Comparison of ENCODE assay signal across 8 mouse cellular contexts in the genomic region with DNA sequence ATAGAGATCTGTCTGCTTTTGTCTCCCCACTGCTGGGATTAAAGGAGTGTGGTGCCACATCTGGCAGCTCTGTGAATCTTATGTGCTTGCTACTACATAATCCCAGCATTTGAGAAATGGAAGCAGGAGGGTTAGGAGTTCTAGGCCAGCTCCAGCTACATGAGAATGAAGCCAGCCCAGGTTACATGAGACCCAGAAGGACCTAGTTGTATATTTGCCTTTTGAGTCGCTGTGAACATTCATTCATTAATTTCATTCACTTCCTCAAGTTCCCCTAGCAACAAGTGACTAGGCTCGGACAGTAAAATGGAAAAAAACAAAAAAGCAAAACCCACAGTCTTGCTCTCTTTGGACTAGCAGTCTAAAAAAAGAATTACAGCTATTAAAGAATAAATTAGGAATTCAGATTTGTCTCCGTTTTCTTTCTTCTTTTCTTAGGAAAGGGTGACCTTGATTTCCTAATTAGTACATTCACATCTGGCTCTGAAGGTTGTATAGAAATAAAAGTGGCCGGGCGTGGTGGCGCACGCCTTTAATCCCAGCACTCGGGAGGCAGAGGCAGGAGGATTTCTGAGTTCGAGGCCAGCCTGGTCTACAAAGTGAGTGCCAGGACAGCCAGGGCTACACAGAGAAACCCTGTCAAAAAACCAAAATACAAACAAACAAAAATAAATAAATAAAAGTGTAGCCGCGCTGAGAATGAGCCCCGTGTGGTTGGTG. TPM values are rescaled to one million over a fixed set of nuclear protein-coding genes. Genes with fewer than 3 reads are reported as not detected.
DNase-seq lines count a peak whose midpoint lies in the region; ATAC-seq and TF ChIP-seq lines count a peak whose summit lies in the region.

No protein-coding gene starts in this region.

- no peak for TF ChIP-seq CTCF in heart, adult 2 months (IDR thresholded peaks at IDR 0.05)
- no peak for TF ChIP-seq CTCF in ES-Bruce4 (IDR thresholded peaks at IDR 0.05; ENCODE audit: low read depth, low read length)
- no peak for TF ChIP-seq CTCF in forebrain, postnatal 0 days (IDR thresholded peaks at IDR 0.05; ENCODE audit: low read depth)

- H3K9me3 ChIP-seq in ES-Bruce4 (replicated peaks; ENCODE audit: control insufficient read depth, insufficient read depth, low read length, poor library complexity, severe bottlenecking), result no peaks in the 10 kb centered on the region
- no peaks in the 10 kb centered on the region for H3K9me3 ChIP-seq in forebrain, postnatal 0 days (ENCODE audit: low read length)
- H3K9me3 ChIP-seq in midbrain, embryonic 11.5 days (ENCODE audit: control insufficient read depth, low read length), result no peaks in the 10 kb centered on the region

- intact Hi-C loops in heart, adult 2 months (cut with DNase I), result loop anchor here (5.0 kb wide), 1 partner anchor 70 kb away; the partner anchor contains the start of genes Creb3 and Tln1

- DNase-seq in heart, adult 2 months, result no peak
- DNase-seq in heart, adult 18-20 months, result no peak
- DNase-seq in forebrain, postnatal 0 days, result peak; percentile 37
- peak; percentile 84 for DNase-seq in midbrain, embryonic 11.5 days (ENCODE audit: low spot score, missing footprints)
- DNase-seq in gastrocnemius, adult 18-20 months (ENCODE audit: low spot score), result no peak
- DNase-seq in adrenal gland, adult 8-10 months, result no peak
- DNase-seq in cerebellum, adult 11 months, result no peak

- WGBS in heart, adult 2 months, result 39% methylated on average over 12 of the region's 12 CpGs
- WGBS in forebrain, postnatal 0 days, result 33% methylated on average over 12 of the region's 12 CpGs
- WGBS in midbrain, embryonic 11.5 days, result 48% methylated on average over 12 of the region's 12 CpGs

- no peaks in the 10 kb centered on the region for H3K79me2 ChIP-seq in heart, adult 2 months (replicated peaks; ENCODE audit: control insufficient read depth, insufficient read depth, low read length)

- H3K4me1 ChIP-seq in heart, adult 2 months (ENCODE audit: control insufficient read depth, insufficient read depth, low read length), result peaks cover 6% of the 10 kb centered on the region
- H3K4me1 ChIP-seq in ES-Bruce4 (ENCODE audit: control insufficient read depth, insufficient read depth, low read length), result no peaks in the 10 kb centered on the region
- no peaks in the 10 kb centered on the region for H3K4me1 ChIP-seq in forebrain, postnatal 0 days (ENCODE audit: insufficient read depth)
- peaks cover 15% of the 10 kb centered on the region for H3K4me1 ChIP-seq in midbrain, embryonic 11.5 days (ENCODE audit: control insufficient read depth, insufficient read depth, low read length)

- H3K4me2 ChIP-seq in forebrain, postnatal 0 days (ENCODE audit: low read depth), result peak overlapping the region; percentile 32
- H3K4me2 ChIP-seq in midbrain, embryonic 11.5 days, result no peak overlapping the region

- H3K27me3 ChIP-seq in heart, adult 2 months (ENCODE audit: control insufficient read depth, insufficient read depth, low read length), result no peaks in the 10 kb centered on the region
- H3K27me3 ChIP-seq in ES-Bruce4 (ENCODE audit: control insufficient read depth, insufficient read depth, low read length, poor library complexity, severe bottlenecking), result no peaks in the 10 kb centered on the region
- H3K27me3 ChIP-seq in forebrain, postnatal 0 days (ENCODE audit: insufficient read depth, low read length), result no peaks in the 10 kb centered on the region
- no peaks in the 10 kb centered on the region for H3K27me3 ChIP-seq in midbrain, embryonic 11.5 days (ENCODE audit: control insufficient read depth, insufficient read depth, low read length)

- H3K9ac ChIP-seq in heart, adult 2 months (ENCODE audit: low read depth, low read length), result no peak overlapping the region
- H3K9ac ChIP-seq in ES-Bruce4 (ENCODE audit: low read depth, poor library complexity, severe bottlenecking), result peak overlapping the region; percentile 41; the same call in 1 of the 2 replicates
- H3K9ac ChIP-seq in forebrain, postnatal 0 days, result peak overlapping the region; percentile 79; the same call in 1 of the 2 replicates
- no peak overlapping the region for H3K9ac ChIP-seq in midbrain, embryonic 11.5 days (ENCODE audit: low read length)

- no peak for TF ChIP-seq EP300 in heart, adult 2 months (IDR thresholded peaks at IDR 0.05; ENCODE audit: insufficient read depth, low read depth, low read length)
- no peak for TF ChIP-seq EP300 in ES-Bruce4 (IDR thresholded peaks at IDR 0.05; ENCODE audit: insufficient read depth, low read depth, low read length)

- H3K36me3 ChIP-seq in heart, adult 2 months (ENCODE audit: control insufficient read depth, insufficient read depth, low read length), result no peaks in the 10 kb centered on the region
- 0 out of 2 replicates have a peak, but pooled peaks cover 5% of the 10 kb centered on the region for H3K36me3 ChIP-seq in ES-Bruce4 (ENCODE audit: control insufficient read depth, insufficient read depth, low read length, poor library complexity, severe bottlenecking)
- H3K36me3 ChIP-seq in forebrain, postnatal 0 days (ENCODE audit: insufficient read depth), result peaks cover 7% of the 10 kb centered on the region; the same call in 1 of the 2 replicates
- H3K36me3 ChIP-seq in midbrain, embryonic 11.5 days (ENCODE audit: control insufficient read depth, insufficient read depth, low read length), result no peaks in the 10 kb centered on the region

- ATAC-seq in forebrain, postnatal 0 days, result no peak
- no peak for ATAC-seq in midbrain, embryonic 11.5 days (ENCODE audit: low FRiP score)

- TF ChIP-seq POLR2A in heart, adult 2 months (IDR thresholded peaks at IDR 0.05; ENCODE audit: insufficient read depth, low read depth, low read length), result no peak
- TF ChIP-seq POLR2A in ES-Bruce4 (IDR thresholded peaks at IDR 0.05; ENCODE audit: insufficient read depth, low read length), result no peak

- peak overlapping the region; percentile 98 for H3K27ac ChIP-seq in heart, adult 2 months
- H3K27ac ChIP-seq in ES-Bruce4 (ENCODE audit: insufficient read depth, low read length), result no peak overlapping the region
- peak overlapping the region; percentile 88 for H3K27ac ChIP-seq in forebrain, postnatal 0 days (ENCODE audit: low read depth, low read length)
- H3K27ac ChIP-seq in midbrain, embryonic 11.5 days (ENCODE audit: low read depth, low read length), result no peak overlapping the region

- peak overlapping the region; percentile 30 for H3K4me3 ChIP-seq in heart, adult 2 months
- peak overlapping the region; percentile 39; the same call in 1 of the 2 replicates for H3K4me3 ChIP-seq in ES-Bruce4 (ENCODE audit: low read depth, low read length)
- peak overlapping the region; percentile 63 for H3K4me3 ChIP-seq in forebrain, postnatal 0 days (ENCODE audit: low read depth, low read length)
- H3K4me3 ChIP-seq in midbrain, embryonic 11.5 days (ENCODE audit: low read depth, low read length), result no peak overlapping the region

RNA-seq across cellular contexts. Expression of gene Ccdc107, which starts 0.4 kb away (rescaled TPM):
- 10 to 100 TPM; 29.8 to 33.8 TPM for total RNA-seq in heart, adult 2 months (2021)
- 50.8 and 67.9 TPM in 2 replicates for polyA plus RNA-seq in heart, adult 2 months (2012; rRNA removed)
- total RNA-seq in heart, adult 18-20 months (2021), result 10 to 100 TPM; 29.2 to 31.7 TPM
- polyA plus RNA-seq in ES-Bruce4 (2011; ENCODE audit: insufficient read depth, insufficient read length, low read depth, missing spikeins), result 16.5 and 17.8 TPM in 2 replicates
- total RNA-seq in forebrain, postnatal 0 days (2014; rRNA removed), result 57.3 and 86.2 TPM in 2 replicates
- 92.2 and 103 TPM in 2 replicates for polyA plus RNA-seq in forebrain, postnatal 0 days (2015; fragmentation: Nextera tagmentation; extraction: Ambion mirVana)
- 45.8 and 48.8 TPM in 2 replicates for polyA plus RNA-seq in midbrain, embryonic 11.5 days (2014; fragmentation: Nextera tagmentation; extraction: Ambion mirVana)
- total RNA-seq in gastrocnemius, adult 18-20 months (2021), result 10 to 100 TPM; 21.9 to 26.8 TPM
- 10 to 100 TPM; 60.5 to 81.9 (median 64.0) TPM for total RNA-seq in adrenal gland, adult 8-10 months (2022)

RNA-seq across cellular contexts. Expression of gene Arhgef39, which starts 7.2 kb away (rescaled TPM):
- total RNA-seq in heart, adult 2 months (2021), result under 1 TPM; 0.30 to 0.31 TPM
- 1.6 and 1.7 TPM in 2 replicates for polyA plus RNA-seq in heart, adult 2 months (2012; rRNA removed)
- under 1 TPM in 1 of 2 experiments, not detected in 1; 0.64 TPM for total RNA-seq in heart, adult 18-20 months (2021)
- polyA plus RNA-seq in ES-Bruce4 (2011; ENCODE audit: insufficient read depth, insufficient read length, low read depth, missing spikeins), result 33.1 and 40.8 TPM in 2 replicates
- total RNA-seq in forebrain, postnatal 0 days (2014; rRNA removed), result 2.9 and 4.5 TPM in 2 replicates
- 3.6 and 3.9 TPM in 2 replicates for polyA plus RNA-seq in forebrain, postnatal 0 days (2015; fragmentation: Nextera tagmentation; extraction: Ambion mirVana)
- 32.4 and 40.2 TPM in 2 replicates for polyA plus RNA-seq in midbrain, embryonic 11.5 days (2014; fragmentation: Nextera tagmentation; extraction: Ambion mirVana)
- not detected for total RNA-seq in gastrocnemius, adult 18-20 months (2021)
- 1 to 10 TPM in 2 of 4 experiments, under 1 TPM in 2; 0.73 to 2.0 (median 1.2) TPM for total RNA-seq in adrenal gland, adult 8-10 months (2022)

RNA-seq across cellular contexts. Expression of gene Sit1, which starts 8.7 kb away (rescaled TPM):
- under 1 TPM in 1 of 2 experiments, not detected in 1; 0.31 TPM for total RNA-seq in heart, adult 2 months (2021)
- polyA plus RNA-seq in heart, adult 2 months (2012; rRNA removed), result not detected in 2 replicates
- 1 to 10 TPM in 1 of 2 experiments, not detected in 1; 1.1 TPM for total RNA-seq in heart, adult 18-20 months (2021)
- not detected in 2 replicates for polyA plus RNA-seq in ES-Bruce4 (2011; ENCODE audit: insufficient read depth, insufficient read length, low read depth, missing spikeins)
- not detected in 2 replicates for total RNA-seq in forebrain, postnatal 0 days (2014; rRNA removed)
- polyA plus RNA-seq in forebrain, postnatal 0 days (2015; fragmentation: Nextera tagmentation; extraction: Ambion mirVana), result not detected in 2 replicates
- not detected in 2 replicates for polyA plus RNA-seq in midbrain, embryonic 11.5 days (2014; fragmentation: Nextera tagmentation; extraction: Ambion mirVana)
- not detected for total RNA-seq in gastrocnemius, adult 18-20 months (2021)
- under 1 TPM in 1 of 4 experiments, not detected in 3; 0.48 TPM for total RNA-seq in adrenal gland, adult 8-10 months (2022)

RNA-seq across cellular contexts. Expression of gene Car9, which starts 14.5 kb away (rescaled TPM):
- under 1 TPM; 0.11 to 0.34 TPM for total RNA-seq in heart, adult 2 months (2021)
- 0.32 and 0.55 TPM in 2 replicates for polyA plus RNA-seq in heart, adult 2 months (2012; rRNA removed)
- total RNA-seq in heart, adult 18-20 months (2021), result under 1 TPM in 1 of 2 experiments, not detected in 1; 0.36 TPM
- 0.61 and 0.75 TPM in 2 replicates for polyA plus RNA-seq in ES-Bruce4 (2011; ENCODE audit: insufficient read depth, insufficient read length, low read depth, missing spikeins)
- 0.14 and 0.31 TPM in 2 replicates for total RNA-seq in forebrain, postnatal 0 days (2014; rRNA removed)
- 0.65 and 0.70 TPM in 2 replicates for polyA plus RNA-seq in forebrain, postnatal 0 days (2015; fragmentation: Nextera tagmentation; extraction: Ambion mirVana)
- polyA plus RNA-seq in midbrain, embryonic 11.5 days (2014; fragmentation: Nextera tagmentation; extraction: Ambion mirVana), result 0.07 TPM in 1 of 2 replicates, not detected in the other
- 1 to 10 TPM; 1.4 to 2.6 TPM for total RNA-seq in gastrocnemius, adult 18-20 months (2021)
- under 1 TPM in 3 of 4 experiments, not detected in 1; 0.32 to 0.68 (median 0.56) TPM for total RNA-seq in adrenal gland, adult 8-10 months (2022)

RNA-seq across cellular contexts. Expression of gene Tpm2, which starts 31.3 kb away (rescaled TPM):
- total RNA-seq in heart, adult 2 months (2021), result 10 to 100 TPM; 35.4 to 41.2 TPM
- 41.8 and 44.9 TPM in 2 replicates for polyA plus RNA-seq in heart, adult 2 months (2012; rRNA removed)
- total RNA-seq in heart, adult 18-20 months (2021), result 10 to 100 TPM; 32.1 to 35.2 TPM
- 81.8 and 86.0 TPM in 2 replicates for polyA plus RNA-seq in ES-Bruce4 (2011; ENCODE audit: insufficient read depth, insufficient read length, low read depth, missing spikeins)
- 4.1 and 11.7 TPM in 2 replicates for total RNA-seq in forebrain, postnatal 0 days (2014; rRNA removed)
- polyA plus RNA-seq in forebrain, postnatal 0 days (2015; fragmentation: Nextera tagmentation; extraction: Ambion mirVana), result 5.1 and 8.1 TPM in 2 replicates
- 44.0 and 51.8 TPM in 2 replicates for polyA plus RNA-seq in midbrain, embryonic 11.5 days (2014; fragmentation: Nextera tagmentation; extraction: Ambion mirVana)
- total RNA-seq in gastrocnemius, adult 18-20 months (2021), result 1,000 to 10,000 TPM; 6,886 to 8,782 TPM
- 10 to 100 TPM; 32.3 to 89.4 (median 52.6) TPM for total RNA-seq in adrenal gland, adult 8-10 months (2022)

Comparison
In these comparisons a context has a peak if more than half of its experiments do, and no peak if none do; other contexts are left out.
1. DNase-seq: peak in forebrain, postnatal 0 days (single experiment) and midbrain, embryonic 11.5 days (single experiment); none in heart, adult 2 months (0 of 2), heart, adult 18-20 months (0 of 2), gastrocnemius, adult 18-20 months (single experiment), adrenal gland, adult 8-10 months (single experiment) and cerebellum, adult 11 months (single experiment).
2. H3K27ac ChIP-seq: peak in heart, adult 2 months (single experiment) and forebrain, postnatal 0 days (single experiment); none in ES-Bruce4 (single experiment) and midbrain, embryonic 11.5 days (single experiment).
3. H3K9ac ChIP-seq: peak in ES-Bruce4 (single experiment) and forebrain, postnatal 0 days (single experiment); none in heart, adult 2 months (single experiment) and midbrain, embryonic 11.5 days (single experiment).